Mouse (Mus musculus) G1E-ER4 (cell line): ENCODE measurements around the gene Tvp23a. TPM values are rescaled to one million over a fixed set of nuclear protein-coding genes. Genes with fewer than 3 reads are reported as not detected.

Experiments
- GATA1 ChIP-seq: IDR thresholded peaks from one replicate; pipeline ENCODE4 v1.8.0; 2012; ENCODE audit warnings: low read length, inconsistent platforms
- polyA plus RNA-seq: library from polyadenylated mRNA; stranded (reverse); fragments of >175 nt; gene quantifications from 2 replicates; pipeline ENCODE4 v1.2.3, GENCODE M21; 2012

Gene Tvp23a
- polyA plus RNA-seq = not detected in 2 replicates

- TF ChIP-seq GATA1 = no peak
Measured at GRCm38 (mm10) chr16:10447264-10447594, at the start of gene Tvp23a. Tvp23a (minus strand) TSS chr16:10447362.

GRCm38 (mm10) chr16:10495824-10496298 lies 48.7 kb upstream of the Tvp23a start:
- TF ChIP-seq GATA1 = no peak

DNA sequence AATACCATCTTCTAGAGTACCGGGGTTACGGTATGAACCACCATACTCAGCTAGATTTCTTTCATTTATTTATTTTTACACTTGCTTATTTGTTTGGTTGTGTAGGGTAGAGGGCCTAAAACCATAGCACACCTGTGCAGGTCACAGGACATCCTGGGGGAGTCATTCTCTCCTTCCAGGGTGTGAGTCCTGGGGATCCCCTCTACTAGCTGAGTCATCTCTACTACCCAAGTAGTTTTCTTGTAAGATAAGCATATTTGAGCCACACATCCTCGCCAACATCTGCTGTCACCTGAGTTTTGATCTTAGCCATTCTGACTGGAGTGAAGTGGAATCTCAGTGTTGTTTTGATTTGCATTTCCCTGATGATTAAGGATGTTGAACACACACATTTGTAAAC lies 45.4 kb upstream of the Tvp23a start:
- no peak for TF ChIP-seq GATA1

DNA sequence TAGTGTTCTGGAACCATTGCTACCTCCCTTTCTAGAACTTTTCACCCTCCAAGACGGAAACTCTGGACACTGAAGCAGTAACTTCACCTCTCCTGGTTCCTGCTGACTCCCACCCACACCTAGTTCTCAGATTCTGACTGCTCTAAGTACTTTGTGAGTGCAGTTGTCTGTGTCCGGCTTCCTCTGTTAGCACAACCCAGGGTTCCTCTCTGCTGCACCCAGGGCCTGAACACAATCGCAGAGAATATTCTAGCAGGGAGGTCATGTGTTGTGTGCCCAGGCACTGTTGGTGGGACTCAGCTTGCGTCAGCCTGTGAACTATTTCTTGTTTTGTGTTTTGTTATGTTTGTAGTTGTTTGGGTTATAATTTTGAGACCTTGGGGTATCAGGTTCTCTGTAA lies 44.6 kb upstream of the Tvp23a start:
- TF ChIP-seq GATA1 = no peak

DNA sequence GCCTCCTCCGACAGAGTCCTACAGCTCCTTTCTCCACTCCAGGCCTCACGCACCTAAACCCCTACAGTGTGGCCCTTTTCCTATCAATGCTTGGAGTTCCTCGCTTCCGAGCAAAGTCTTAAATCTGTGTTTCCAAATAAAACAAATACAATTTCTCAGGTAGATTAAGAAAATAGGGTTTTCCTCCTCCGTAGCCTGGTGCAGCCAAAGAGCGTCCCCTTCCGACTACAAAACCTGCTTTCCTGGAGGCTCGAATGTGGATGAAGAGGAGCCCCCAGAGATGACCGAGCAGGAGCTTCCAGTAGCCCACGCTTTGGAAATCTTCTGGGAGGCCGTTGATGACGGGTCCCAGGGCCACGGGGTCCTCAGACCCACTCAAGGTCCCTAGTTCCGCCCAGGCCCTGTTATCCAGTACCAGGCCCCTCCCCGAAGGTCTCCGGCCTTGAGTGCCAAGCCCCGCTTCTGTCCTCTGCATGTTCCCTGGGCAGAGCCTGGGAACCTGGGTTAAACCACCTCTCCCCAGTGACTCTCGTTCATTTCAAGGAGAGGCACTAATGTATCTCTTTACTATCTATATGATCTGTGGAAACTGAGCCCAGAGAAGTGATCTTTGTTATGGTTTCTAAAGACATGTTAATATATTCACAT lies 43.5 kb upstream of the Tvp23a start:
- no peak for TF ChIP-seq GATA1

DNA sequence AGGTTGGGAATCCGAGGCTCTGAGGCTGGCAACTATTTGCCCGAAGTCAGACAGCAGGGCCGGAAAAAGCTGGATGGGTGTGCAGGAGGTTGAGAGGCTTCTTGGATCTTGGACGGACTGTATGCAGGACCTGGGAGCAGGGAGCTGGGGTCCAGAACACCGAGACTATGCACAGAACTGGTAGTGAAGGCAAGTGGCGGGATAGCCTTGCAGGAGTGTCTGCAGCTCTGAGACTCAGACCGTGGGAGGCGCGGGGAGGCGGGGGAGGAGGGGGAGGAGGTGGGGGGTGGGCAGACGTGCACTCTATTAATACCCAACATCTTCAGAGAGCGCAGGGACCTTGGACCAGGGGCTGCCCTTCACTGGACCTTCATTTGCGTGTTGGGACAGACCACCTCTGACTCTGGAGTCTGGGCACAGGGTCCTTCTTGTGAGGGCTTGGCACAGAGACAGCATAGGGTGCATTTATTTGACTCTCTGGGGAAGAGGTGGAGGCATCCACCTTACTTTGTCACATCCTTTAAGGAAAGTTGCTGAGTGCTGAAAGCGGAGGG lies 42.8 kb upstream of the Tvp23a start:
- TF ChIP-seq GATA1 = no peak

DNA sequence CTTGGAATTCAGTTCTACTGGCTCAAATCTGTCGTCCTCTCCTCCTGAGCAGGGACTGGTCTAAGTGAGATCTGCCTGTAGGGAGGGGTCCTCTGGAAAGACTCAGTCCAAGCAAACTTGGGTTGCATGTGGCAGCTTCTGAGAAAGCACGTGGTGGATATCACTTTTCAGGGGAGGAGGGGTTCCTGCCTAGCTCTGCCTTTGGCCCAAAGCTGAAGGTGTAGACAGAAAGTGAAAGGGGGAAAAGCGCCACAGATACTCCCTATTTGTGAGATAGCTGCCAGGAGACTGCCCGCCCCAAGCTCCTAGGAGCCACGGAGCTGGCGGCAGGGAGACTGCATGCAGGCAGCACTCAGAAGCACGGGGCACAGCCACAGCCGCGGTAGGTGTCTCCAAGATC lies 42.3 kb upstream of the Tvp23a start:
- TF ChIP-seq GATA1 = no peak

DNA sequence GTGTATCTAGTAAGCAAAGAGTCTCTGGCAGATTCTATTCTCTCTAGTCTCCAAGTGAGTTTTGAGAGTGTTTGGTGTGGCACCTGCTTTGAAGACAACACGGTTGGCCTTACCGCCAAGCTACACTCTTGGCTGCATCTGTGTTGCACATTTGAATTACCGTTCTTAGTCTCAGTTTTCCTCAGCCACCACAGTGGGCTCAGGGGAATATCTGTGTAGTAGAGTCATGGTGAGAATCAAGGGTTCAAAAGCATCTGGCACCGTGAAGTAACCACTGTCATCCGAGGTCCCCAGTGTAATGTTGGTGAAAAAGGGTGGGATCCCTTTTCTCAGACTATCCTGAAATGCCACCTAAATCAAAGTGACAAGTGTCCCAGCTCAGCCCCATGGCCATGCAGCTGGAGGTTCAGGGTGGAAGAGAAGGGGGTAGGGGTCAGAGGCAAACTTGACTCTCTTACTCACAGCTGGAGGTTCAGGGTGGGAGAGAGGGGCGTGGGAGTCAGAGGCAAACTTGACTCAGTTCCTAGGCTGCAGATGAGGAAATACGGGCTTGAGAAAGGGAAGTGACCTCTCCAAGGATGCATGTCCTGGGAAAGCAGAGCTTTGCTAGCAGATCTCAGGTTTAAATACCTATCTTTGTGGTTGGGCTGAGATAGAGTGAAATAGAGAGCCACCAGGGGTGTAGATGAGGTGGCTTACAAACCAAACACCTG lies 41.8 kb upstream of the Tvp23a start:
- no peak for TF ChIP-seq GATA1

GRCm38 (mm10) chr16:10487895-10488493 lies 40.8 kb upstream of the Tvp23a start:
- no peak for TF ChIP-seq GATA1

- TF ChIP-seq GATA1 = no peak
Measured at GRCm38 (mm10) chr16:10486993-10487392, 39.8 kb upstream of the Tvp23a start.

GRCm38 (mm10) chr16:10482343-10482742 lies 35.2 kb upstream of the Tvp23a start:
- TF ChIP-seq GATA1 = no peak

DNA sequence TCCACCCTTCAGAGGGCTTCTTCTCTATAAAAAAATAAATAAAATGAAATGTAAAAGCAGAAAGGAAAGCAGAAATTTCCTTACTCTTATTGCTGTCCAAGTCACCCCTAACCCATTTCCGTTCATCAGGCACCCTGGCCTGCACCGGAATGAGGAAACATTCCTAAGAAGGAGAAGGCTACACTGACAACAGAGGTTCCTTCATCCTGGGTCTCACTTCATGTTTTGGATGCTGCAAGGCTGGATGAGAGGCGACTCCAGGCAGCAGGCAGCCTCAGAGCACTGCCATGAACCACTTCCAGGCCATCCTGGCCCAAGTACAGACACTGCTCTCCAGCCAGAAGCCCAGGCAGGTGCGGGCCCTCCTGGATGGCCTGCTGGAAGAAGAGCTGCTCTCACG lies 32.7 kb upstream of the Tvp23a start, which contains the start of gene Ciita:
Gene Ciita (plus strand): TSS at position 203 of the 400 bp plus-strand sequence.
- no peak for TF ChIP-seq GATA1

DNA sequence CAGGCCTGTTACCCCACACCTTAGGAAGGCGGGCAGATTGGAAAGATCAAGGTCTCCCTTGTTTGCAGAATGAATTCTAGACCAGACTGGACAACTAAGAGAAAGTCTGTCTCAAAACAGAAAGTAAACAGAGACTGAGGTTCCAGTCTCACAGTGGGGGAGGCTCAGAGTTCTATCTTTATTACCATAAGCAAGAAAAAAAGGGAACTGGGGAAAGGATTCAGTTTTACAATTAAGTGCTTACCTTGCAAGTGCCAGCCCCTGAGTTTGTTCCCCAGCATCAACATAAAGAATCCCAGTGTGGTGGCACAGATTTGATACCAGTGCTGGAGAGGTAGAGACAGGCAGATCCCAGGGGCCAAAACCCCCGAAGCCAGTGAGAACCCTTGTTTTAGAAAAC lies 28.8 kb upstream of the Tvp23a start:
- no peak for TF ChIP-seq GATA1

DNA sequence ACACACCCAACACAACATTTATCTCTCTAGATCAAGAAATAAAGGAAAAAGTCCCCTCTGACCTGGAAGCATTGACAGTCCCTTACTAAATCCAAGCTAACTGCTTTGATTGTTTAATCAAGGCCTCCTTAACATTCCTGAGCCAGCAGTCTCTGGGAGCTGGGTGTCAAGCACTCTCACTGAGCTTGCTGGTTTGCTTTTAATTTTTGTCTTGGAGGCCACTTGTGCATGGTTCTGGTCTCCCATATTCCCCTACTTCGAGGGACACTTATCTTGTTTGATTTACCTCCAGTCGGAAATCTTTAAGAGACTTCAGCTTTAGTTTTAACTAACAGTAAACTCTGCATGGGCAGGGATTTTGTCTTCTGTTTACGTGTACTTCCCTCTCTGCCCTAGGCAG lies 27.8 kb upstream of the Tvp23a start:
- TF ChIP-seq GATA1 = no peak

DNA sequence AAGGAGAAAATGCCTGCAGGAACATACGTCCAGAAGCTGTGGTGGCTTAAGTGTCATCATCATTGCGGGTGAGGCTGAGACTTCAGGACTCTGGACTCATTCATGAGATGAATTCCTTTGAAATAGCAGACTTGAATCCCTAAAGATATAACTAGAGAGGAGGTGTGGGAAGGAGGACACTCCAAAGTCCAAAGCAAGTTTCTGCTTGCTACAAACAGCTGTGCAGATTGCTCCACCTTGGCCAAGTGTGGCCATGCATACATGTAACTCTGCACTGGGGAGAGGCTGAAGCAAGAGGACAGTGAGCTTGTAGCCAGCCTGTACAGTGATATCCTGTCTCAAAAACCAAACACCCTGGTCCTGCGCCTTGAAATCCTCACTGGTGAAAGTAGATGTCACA lies 24.8 kb upstream of the Tvp23a start:
- no peak for TF ChIP-seq GATA1

DNA sequence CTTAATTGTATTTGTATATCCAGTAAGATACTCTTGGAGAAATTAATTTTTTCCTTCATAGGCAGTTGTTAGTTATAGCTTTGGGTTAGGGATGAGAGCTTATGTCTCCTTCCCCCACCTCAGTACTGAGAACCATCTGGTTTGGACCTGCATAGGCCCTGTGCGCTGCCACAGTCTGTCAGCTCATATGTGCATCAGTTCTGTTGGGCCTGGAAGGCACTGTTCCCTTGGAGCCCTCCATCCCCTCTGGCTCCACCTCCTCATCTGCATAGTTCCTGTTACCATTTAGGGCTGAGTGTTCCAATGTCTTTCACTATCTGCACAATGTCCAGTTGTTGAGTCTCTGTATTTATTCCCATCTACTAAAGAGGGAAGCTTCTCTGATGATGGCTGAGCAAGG lies 21.0 kb upstream of the Tvp23a start:
- no peak for TF ChIP-seq GATA1
